Mouse (Mus musculus) intestine, embryonic 14.5 days (tissue): Measurements from ENCODE around the gene Adgb. TPM values are rescaled to one million over a fixed set of nuclear protein-coding genes. Genes with fewer than 3 reads are reported as not detected.

Source experiments
- ATAC-seq: fragments of 200-750 bp; cut with Nextera tagmentation; replicated peaks from 2 replicates; pipeline ENCODE4 v1.8.0; 2017; ENCODE audit warnings: low read depth, moderate number of reproducible peaks, moderate TSS enrichment, moderate library complexity; ENCODE audit not compliant: low FRiP score, low TSS enrichment
- DNase-seq: peaks from one replicate; pipeline ENCODE4 v3.0.0-alpha.2; 2018; ENCODE audit warnings: low spot score
- H3K27ac ChIP-seq: fragments of 300-500 bp; sonication (generic); 2 replicates; pipeline ENCODE4 v1.5.1; 2014; ENCODE audit warnings: low read depth, mild to moderate bottlenecking, control low read depth
- H3K27me3 ChIP-seq: fragments of 300-500 bp; sonication (generic); replicated peaks from 2 replicates; pipeline ENCODE4 v1.6.1; 2014; ENCODE audit warnings: low read length, control low read depth; ENCODE audit not compliant: control insufficient read depth, insufficient read depth
- H3K36me3 ChIP-seq: fragments of 300-500 bp; sonication (generic); 2 replicates; pipeline ENCODE4 v1.6.1; 2014; ENCODE audit warnings: low read length, control low read depth; ENCODE audit not compliant: control insufficient read depth, insufficient read depth
- H3K4me1 ChIP-seq: fragments of 300-500 bp; sonication (generic); replicated peaks from 2 replicates; pipeline ENCODE4 v1.6.1; 2014; ENCODE audit warnings: low read length, control low read depth, mixed read lengths; ENCODE audit not compliant: control insufficient read depth, insufficient read depth
- H3K4me2 ChIP-seq: fragments of 300-500 bp; sonication (generic); 2 replicates; pipeline ENCODE4 v1.6.1; 2014; ENCODE audit warnings: low read length
- H3K4me3 ChIP-seq: fragments of 300-500 bp; sonication (generic); 2 replicates; pipeline ENCODE4 v1.5.1; 2014; ENCODE audit warnings: low read depth, low read length, control low read depth, mixed read lengths
- H3K9ac ChIP-seq: fragments of 300-500 bp; sonication (generic); 2 replicates; pipeline ENCODE4 v1.6.1; 2014; ENCODE audit warnings: mild to moderate bottlenecking, low read length
- H3K9me3 ChIP-seq: fragments of 300-500 bp; sonication (generic); 2 replicates; pipeline ENCODE4 v1.6.1; 2016; ENCODE audit warnings: low read length, control low read depth; ENCODE audit not compliant: control insufficient read depth
- WGBS: fragments of 180-500 bp; shearing (Covaris S2); extraction: QIAGEN DNeasy Blood & Tissue Kit; methylation state at CpG from one replicate; pipeline ENCODE4 v1.1.7; 2014; 5-methylcytosine and 5-hydroxymethylcytosine counted together
- polyA plus RNA-seq: library from polyadenylated mRNA; unstranded; fragments of >200 nt; fragmentation: Nextera tagmentation; extraction: Ambion mirVana; gene quantifications from 2 replicates; pipeline ENCODE4 v1.2.1, GENCODE M21; 2014

Gene Adgb
- polyA plus RNA-seq, 1 experiment from 2014 or later: 0.18 TPM

- H3K9me3 ChIP-seq: no peaks in the 10 kb centered on the region
- H3K4me2 ChIP-seq: no peak overlapping the region
- H3K4me1 ChIP-seq: no peaks in the 10 kb centered on the region
- 78% methylated on average over 4 of the region's 4 CpGs for WGBS
- DNase-seq: no peak
- no peak overlapping the region for H3K4me3 ChIP-seq
- H3K27ac ChIP-seq: no peak overlapping the region
- no peak for ATAC-seq
- H3K36me3 ChIP-seq: no peaks in the 10 kb centered on the region
- H3K27me3 ChIP-seq: no peaks in the 10 kb centered on the region
- no peak overlapping the region for H3K9ac ChIP-seq
Measured at GRCm38 (mm10) chr10:10395784-10396481, 76.2 kb downstream of the Adgb start.

DNA sequence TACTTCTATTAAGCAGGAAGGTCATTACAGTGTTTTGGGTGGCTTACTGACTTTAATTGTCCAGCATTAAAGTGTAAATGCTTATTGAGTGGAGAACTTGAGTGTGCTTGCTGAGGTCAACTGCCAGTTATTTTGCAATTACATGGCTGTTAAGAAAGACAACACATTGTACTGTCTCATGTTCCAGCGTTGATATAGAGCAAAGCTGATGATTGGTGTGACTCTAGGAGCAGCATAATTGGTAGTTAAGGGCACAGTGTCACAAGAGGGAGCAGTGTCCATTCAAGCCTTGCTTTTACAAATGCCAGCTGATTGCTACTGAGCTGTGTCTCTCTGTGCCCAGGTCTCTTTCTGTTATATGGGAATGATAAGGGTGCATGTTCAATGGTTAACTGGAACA is 97.5 kb downstream of the Adgb start:
- H3K4me3 ChIP-seq: no peak overlapping the region
- H3K4me2 ChIP-seq: no peak overlapping the region
- no peaks in the 10 kb centered on the region for H3K36me3 ChIP-seq
- 61% methylated on average over 1 of the region's 1 CpGs for WGBS
- DNase-seq (no peak), ATAC-seq (no peak)
- H3K4me1 ChIP-seq: no peaks in the 10 kb centered on the region
- no peaks in the 10 kb centered on the region for H3K27me3 ChIP-seq
- H3K9me3 ChIP-seq: no peaks in the 10 kb centered on the region
- H3K27ac ChIP-seq: no peak overlapping the region
- H3K9ac ChIP-seq: no peak overlapping the region

DNA sequence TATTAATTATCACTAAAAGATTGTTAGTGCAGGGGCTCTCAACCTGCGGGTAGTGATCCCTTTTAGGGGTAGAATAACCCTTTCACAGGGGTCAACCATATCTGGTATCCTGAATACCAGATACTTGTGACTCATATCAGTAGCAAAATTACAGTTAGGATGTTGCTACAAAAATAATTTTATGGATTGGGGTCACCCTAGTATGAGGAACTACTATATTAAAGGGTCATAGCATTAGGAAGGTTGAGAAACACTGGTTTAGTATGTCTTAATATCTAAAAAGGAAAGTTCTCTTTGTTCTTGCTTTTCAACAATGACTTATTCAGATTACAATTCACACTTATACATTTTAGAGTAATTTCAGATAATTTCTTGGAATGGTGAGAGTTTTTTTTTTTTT is 108.1 kb downstream of the Adgb start:
- DNase-seq: no peak
- Histone ChIP-seq H3K9ac (no peak overlapping the region), H3K27me3 (no peaks in the 10 kb centered on the region), H3K4me2 (no peak overlapping the region), H3K4me3 (no peak overlapping the region), H3K9me3 (no peaks in the 10 kb centered on the region), H3K36me3 (no peaks in the 10 kb centered on the region), H3K4me1 (no peaks in the 10 kb centered on the region), H3K27ac (no peak overlapping the region)
- WGBS: 71% methylated on average over 1 of the region's 1 CpGs
- no peak for ATAC-seq

- DNase-seq (no peak), ATAC-seq (no peak)
- no peak overlapping the region for H3K4me2 ChIP-seq
- H3K4me1 ChIP-seq: no peaks in the 10 kb centered on the region
- H3K4me3 ChIP-seq: no peak overlapping the region
- no peaks in the 10 kb centered on the region for H3K9me3 ChIP-seq
- WGBS: 18% methylated on average over 3 of the region's 3 CpGs
- H3K9ac ChIP-seq: no peak overlapping the region
- no peaks in the 10 kb centered on the region for H3K36me3 ChIP-seq
- H3K27ac ChIP-seq: no peak overlapping the region
- no peaks in the 10 kb centered on the region for H3K27me3 ChIP-seq
Measured at GRCm38 (mm10) chr10:10355605-10356227, 116.4 kb downstream of the Adgb start.

DNA sequence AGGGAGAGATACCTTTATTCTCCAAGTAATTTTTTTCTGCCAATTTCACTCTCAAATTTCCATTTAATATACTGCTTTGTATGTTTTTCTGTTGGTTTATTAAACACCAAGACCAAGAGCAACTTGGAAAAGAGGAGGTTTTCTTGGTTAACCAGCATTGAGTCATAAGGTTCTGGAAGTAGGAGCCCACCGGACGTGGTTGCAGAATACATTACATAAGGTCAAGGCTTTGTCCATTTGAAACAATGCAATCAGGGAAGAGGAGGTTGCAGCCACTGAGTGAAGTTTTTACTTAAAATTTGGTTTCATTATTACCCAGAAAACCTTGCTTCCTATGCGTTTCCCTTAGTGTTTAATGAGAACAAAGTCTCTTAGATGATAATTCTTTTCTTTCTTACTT is 119.9 kb downstream of the Adgb start:
- no peak for ATAC-seq

GRCm38 (mm10) chr10:10350550-10350949 is 121.6 kb downstream of the Adgb start:
- DNase-seq (no peak), ATAC-seq (no peak)
- H3K27me3 ChIP-seq: no peaks in the 10 kb centered on the region
- 84% methylated on average over 3 of the region's 3 CpGs for WGBS
- no peak overlapping the region for H3K4me2 ChIP-seq
- no peak overlapping the region for H3K27ac ChIP-seq
- H3K9ac ChIP-seq: no peak overlapping the region
- H3K36me3 ChIP-seq: no peaks in the 10 kb centered on the region
- no peaks in the 10 kb centered on the region for H3K4me1 ChIP-seq
- H3K9me3 ChIP-seq: no peaks in the 10 kb centered on the region
- H3K4me3 ChIP-seq: no peak overlapping the region

More for the DNA sequence above, 119.9 kb downstream of the Adgb start:
- Histone ChIP-seq H3K27me3 (no peaks in the 10 kb centered on the region), H3K9ac (no peak overlapping the region), H3K9me3 (no peaks in the 10 kb centered on the region), H3K4me2 (no peak overlapping the region), H3K4me3 (no peak overlapping the region), H3K27ac (no peak overlapping the region), H3K4me1 (no peaks in the 10 kb centered on the region), H3K36me3 (no peaks in the 10 kb centered on the region)
- DNase-seq: no peak
- 84% methylated on average over 3 of the region's 3 CpGs for WGBS

GRCm38 (mm10) chr10:10343930-10344329 is 128.2 kb downstream of the Adgb start:
- ATAC-seq (no peak), DNase-seq (no peak)
- no peaks in the 10 kb centered on the region for H3K9me3 ChIP-seq
- no peak overlapping the region for H3K9ac ChIP-seq
- H3K4me3 ChIP-seq: no peak overlapping the region
- H3K4me1 ChIP-seq: no peaks in the 10 kb centered on the region
- H3K27ac ChIP-seq: no peak overlapping the region
- H3K4me2 ChIP-seq: no peak overlapping the region
- 87% methylated on average over 3 of the region's 3 CpGs for WGBS
- H3K27me3 ChIP-seq: no peaks in the 10 kb centered on the region
- H3K36me3 ChIP-seq: no peaks in the 10 kb centered on the region

- no peaks in the 10 kb centered on the region for H3K9me3 ChIP-seq
- H3K36me3 ChIP-seq: no peaks in the 10 kb centered on the region
- ATAC-seq: no peak
- no peak overlapping the region for H3K4me2 ChIP-seq
- H3K9ac ChIP-seq: no peak overlapping the region
- no peaks in the 10 kb centered on the region for H3K27me3 ChIP-seq
- H3K4me1 ChIP-seq: no peaks in the 10 kb centered on the region
- 79% methylated on average over 2 of the region's 2 CpGs for WGBS
- H3K27ac ChIP-seq: no peak overlapping the region
- H3K4me3 ChIP-seq: no peak overlapping the region
- no peak for DNase-seq
Measured at GRCm38 (mm10) chr10:10325560-10325959, 146.6 kb downstream of the Adgb start.

- no peaks in the 10 kb centered on the region for H3K36me3 ChIP-seq
- no peak for ATAC-seq
- no peaks in the 10 kb centered on the region for H3K27me3 ChIP-seq
- no peak for DNase-seq
- no peaks in the 10 kb centered on the region for H3K4me1 ChIP-seq
- H3K27ac ChIP-seq: no peak overlapping the region
- H3K9ac ChIP-seq: no peak overlapping the region
- H3K4me2 ChIP-seq: no peak overlapping the region
- no peak overlapping the region for H3K4me3 ChIP-seq
- no peaks in the 10 kb centered on the region for H3K9me3 ChIP-seq
- WGBS: 89% methylated on average over 11 of the region's 11 CpGs
Measured at GRCm38 (mm10) chr10:10322961-10323360, 149.2 kb downstream of the Adgb start.
